Mouse (Mus musculus) kidney, embryonic 15.5 days (tissue): ENCODE measurements around the gene Ap1g1. TPM values are rescaled to one million over a fixed set of nuclear protein-coding genes. Genes with fewer than 3 reads are reported as not detected.
A peak's percentile ranks its signal among the peaks of the same experiment; 100 is the strongest.
"Not testable (repeated sequence)": the region's sequence is repeated elsewhere in the genome, so short reads cannot be mapped to it uniquely, and the experiment has no call there.

ENCODE experiments used
- ATAC-seq: fragments of 200-750 bp; cut with Nextera tagmentation; replicated peaks from 2 replicates; pipeline ENCODE4 v1.8.0; 2017; ENCODE audit warnings: moderate TSS enrichment; ENCODE audit not compliant: low FRiP score
- H3K27ac ChIP-seq: fragments of 300-500 bp; sonication (generic); 2 replicates; pipeline ENCODE4 v1.5.1; 2015; ENCODE audit warnings: mild to moderate bottlenecking, inconsistent platforms
- H3K27me3 ChIP-seq: fragments of 300-500 bp; sonication (generic); 2 replicates; pipeline ENCODE4 v1.6.1; 2015; ENCODE audit warnings: inconsistent platforms
- H3K36me3 ChIP-seq: fragments of 300-500 bp; sonication (generic); 2 replicates; pipeline ENCODE4 v1.6.1; 2015; ENCODE audit warnings: inconsistent platforms
- H3K4me1 ChIP-seq: fragments of 300-500 bp; sonication (generic); 2 replicates; pipeline ENCODE4 v1.6.1; 2015; ENCODE audit warnings: inconsistent platforms
- H3K4me2 ChIP-seq: fragments of 300-500 bp; sonication (generic); 2 replicates; pipeline ENCODE4 v1.6.1; 2015; ENCODE audit warnings: moderate library complexity, mild to moderate bottlenecking, inconsistent platforms
- H3K4me3 ChIP-seq: fragments of 300-500 bp; sonication (generic); replicated peaks from 2 replicates; pipeline ENCODE4 v1.5.1; 2015; ENCODE audit warnings: mild to moderate bottlenecking, inconsistent platforms
- H3K9ac ChIP-seq: fragments of 300-500 bp; sonication (generic); 2 replicates; pipeline ENCODE4 v1.6.1; 2015; ENCODE audit warnings: mild to moderate bottlenecking, inconsistent platforms
- H3K9me3 ChIP-seq: fragments of 300-500 bp; sonication (generic); replicated peaks from 2 replicates; pipeline ENCODE4 v1.6.1; 2016; ENCODE audit warnings: inconsistent platforms
- WGBS: fragments of 180-500 bp; shearing (Covaris S2); methylation state at CpG from one replicate; pipeline ENCODE4 v1.1.7; 2015; ENCODE audit warnings: mixed read lengths; 5-methylcytosine and 5-hydroxymethylcytosine counted together
- polyA plus RNA-seq: library from polyadenylated mRNA; unstranded; fragments of >200 nt; fragmentation: Nextera tagmentation; extraction: Ambion mirVana; gene quantifications from 2 replicates; pipeline ENCODE4 v1.2.1, GENCODE M21; 2015

Ap1g1 gene
- polyA plus RNA-seq, 1 experiment from 2014 or later, result 45.4 TPM

- Histone ChIP-seq H3K27ac (peak overlapping the region; percentile 95), H3K36me3 (peaks cover 8% of the 10 kb centered on the region; the same call in 1 of the 2 replicates), H3K4me3 (peak overlapping the region; percentile 92), H3K27me3 (no peaks in the 10 kb centered on the region), H3K4me2 (peak overlapping the region; percentile 93), H3K9me3 (no peaks in the 10 kb centered on the region), H3K9ac (peak overlapping the region; percentile 90), H3K4me1 (peaks cover 18% of the 10 kb centered on the region; the same call in 1 of the 2 replicates)
- peak; percentile 83 for ATAC-seq
- under 1% methylated on average over 71 of the region's 78 CpGs for WGBS
Observed at GRCm38 (mm10) chr8:109868680-109869361, 90.5 kb downstream of the Ap1g1 start.

- no peak for ATAC-seq
- Histone ChIP-seq H3K36me3 (0 out of 2 replicates have a peak, but pooled peaks cover 4% of the 10 kb centered on the region), H3K4me1 (peaks cover 18% of the 10 kb centered on the region; the same call in 1 of the 2 replicates), H3K9ac (no peak overlapping the region), H3K4me2 (no peak overlapping the region), H3K4me3 (no peak overlapping the region), H3K27me3 (no peaks in the 10 kb centered on the region), H3K9me3 (no peaks in the 10 kb centered on the region), H3K27ac (no peak overlapping the region)
- 84% methylated on average over 1 of the region's 1 CpGs for WGBS
Observed at GRCm38 (mm10) chr8:109871056-109871455, 92.7 kb downstream of the Ap1g1 start.

DNA sequence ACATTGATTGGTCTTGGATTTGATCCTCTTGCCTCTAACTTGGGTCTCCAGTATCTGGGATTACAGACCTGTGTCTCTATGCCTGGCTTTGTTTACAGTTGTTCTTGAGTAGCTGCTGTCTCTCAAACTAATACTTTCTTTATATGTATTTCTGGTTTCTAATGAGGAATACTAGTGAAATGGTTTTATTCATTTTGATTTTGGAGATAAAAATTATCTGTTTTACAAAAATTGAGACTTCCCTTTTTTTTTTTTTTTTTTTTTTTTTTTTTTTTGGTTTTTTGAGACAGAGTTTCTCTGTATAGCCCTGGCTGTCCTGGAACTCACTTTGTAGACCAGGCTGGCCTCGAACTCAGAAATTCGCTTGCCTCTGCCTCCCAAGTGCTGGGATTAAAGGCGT is 95.4 kb downstream of the Ap1g1 start:
- H3K9me3 ChIP-seq, H3K9ac ChIP-seq, H3K4me2 ChIP-seq, ATAC-seq, H3K27me3 ChIP-seq, H3K4me3 ChIP-seq, H3K27ac ChIP-seq: not testable (repeated sequence)
- peaks cover 13% of the 10 kb centered on the region; the same call in 1 of the 2 replicates for H3K4me1 ChIP-seq
- 92% methylated on average over 3 of the region's 3 CpGs for WGBS
- peaks cover 22% of the 10 kb centered on the region for H3K36me3 ChIP-seq

GRCm38 (mm10) chr8:109880012-109880662 is 101.8 kb downstream of the Ap1g1 start:
- ATAC-seq, result no peak
- 77% methylated on average over 5 of the region's 5 CpGs for WGBS
- Histone ChIP-seq H3K36me3 (peaks cover 59% of the 10 kb centered on the region), H3K9ac (no peak overlapping the region), H3K4me3 (no peak overlapping the region), H3K27ac (no peak overlapping the region), H3K4me2 (no peak overlapping the region), H3K27me3 (no peaks in the 10 kb centered on the region), H3K9me3 (no peaks in the 10 kb centered on the region), H3K4me1 (no peaks in the 10 kb centered on the region)

GRCm38 (mm10) chr8:109885294-109885693 is 106.9 kb downstream of the Ap1g1 start:
- no peak for ATAC-seq
- Histone ChIP-seq H3K4me3 (no peak overlapping the region), H3K27me3 (no peaks in the 10 kb centered on the region), H3K27ac (no peak overlapping the region), H3K36me3 (peaks cover 49% of the 10 kb centered on the region), H3K9ac (no peak overlapping the region), H3K4me1 (no peaks in the 10 kb centered on the region), H3K9me3 (no peaks in the 10 kb centered on the region), H3K4me2 (no peak overlapping the region)

- Histone ChIP-seq H3K4me3 (no peak overlapping the region), H3K4me2 (no peak overlapping the region), H3K27me3 (no peaks in the 10 kb centered on the region), H3K36me3 (peaks cover 38% of the 10 kb centered on the region), H3K27ac (no peak overlapping the region), H3K9me3 (no peaks in the 10 kb centered on the region; the same call in 1 of the 2 replicates), H3K4me1 (no peaks in the 10 kb centered on the region), H3K9ac (no peak overlapping the region)
- no peak for ATAC-seq
- 100% methylated on average over 1 of the region's 1 CpGs for WGBS
Observed at GRCm38 (mm10) chr8:109889211-109889610, 110.9 kb downstream of the Ap1g1 start.

- ATAC-seq, result no peak
- Histone ChIP-seq H3K4me2 (no peak overlapping the region), H3K27ac (no peak overlapping the region), H3K9me3 (no peaks in the 10 kb centered on the region; the same call in 1 of the 2 replicates), H3K27me3 (no peaks in the 10 kb centered on the region), H3K4me3 (no peak overlapping the region), H3K36me3 (peaks cover 33% of the 10 kb centered on the region), H3K9ac (no peak overlapping the region), H3K4me1 (no peaks in the 10 kb centered on the region)
- 95% methylated on average over 3 of the region's 3 CpGs for WGBS
Observed at GRCm38 (mm10) chr8:109890794-109891585, 112.6 kb downstream of the Ap1g1 start.

- ATAC-seq, result no peak
- H3K4me2 ChIP-seq, result no peak overlapping the region
- no peak overlapping the region for H3K9ac ChIP-seq
- no peaks in the 10 kb centered on the region for H3K4me1 ChIP-seq
- no peaks in the 10 kb centered on the region for H3K27me3 ChIP-seq
- 100% methylated on average over 1 of the region's 1 CpGs for WGBS
- peaks cover 23% of the 10 kb centered on the region for H3K36me3 ChIP-seq
- H3K9me3 ChIP-seq, result no peaks in the 10 kb centered on the region; the same call in 1 of the 2 replicates
- no peak overlapping the region for H3K4me3 ChIP-seq
- H3K27ac ChIP-seq, result no peak overlapping the region
Observed at GRCm38 (mm10) chr8:109894636-109895035, 116.3 kb downstream of the Ap1g1 start.

- Histone ChIP-seq H3K36me3 (peaks cover 16% of the 10 kb centered on the region), H3K4me1 (no peaks in the 10 kb centered on the region), H3K9me3 (no peaks in the 10 kb centered on the region; the same call in 1 of the 2 replicates), H3K27me3 (no peaks in the 10 kb centered on the region), H3K27ac (no peak overlapping the region), H3K4me2 (no peak overlapping the region), H3K4me3 (no peak overlapping the region), H3K9ac (no peak overlapping the region)
- ATAC-seq, result no peak
- WGBS, result 79% methylated on average over 12 of the region's 12 CpGs
Observed at GRCm38 (mm10) chr8:109895355-109895754, 117.0 kb downstream of the Ap1g1 start.

GRCm38 (mm10) chr8:109902379-109902778 is 124.0 kb downstream of the Ap1g1 start:
- no peak overlapping the region for H3K4me2 ChIP-seq
- no peak for ATAC-seq
- no peak overlapping the region for H3K4me3 ChIP-seq
- H3K27me3 ChIP-seq, result no peaks in the 10 kb centered on the region
- no peaks in the 10 kb centered on the region for H3K9me3 ChIP-seq
- H3K36me3 ChIP-seq, result peaks cover 27% of the 10 kb centered on the region; the same call in 1 of the 2 replicates
- no peak overlapping the region for H3K27ac ChIP-seq
- H3K4me1 ChIP-seq, result no peaks in the 10 kb centered on the region
- H3K9ac ChIP-seq, result no peak overlapping the region

GRCm38 (mm10) chr8:109903909-109904469 is 125.6 kb downstream of the Ap1g1 start:
- H3K4me3 ChIP-seq, result no peak overlapping the region
- no peak for ATAC-seq
- 90% methylated on average over 10 of the region's 10 CpGs for WGBS
- no peak overlapping the region for H3K4me2 ChIP-seq
- no peaks in the 10 kb centered on the region for H3K4me1 ChIP-seq
- H3K36me3 ChIP-seq, result peaks cover 32% of the 10 kb centered on the region
- H3K27me3 ChIP-seq, result no peaks in the 10 kb centered on the region
- no peaks in the 10 kb centered on the region for H3K9me3 ChIP-seq
- H3K9ac ChIP-seq, result no peak overlapping the region
- H3K27ac ChIP-seq, result no peak overlapping the region
